22 mouse cellular contexts compared by ENCODE assay signal in genomic region chr10:62076248-62077134, GRCm38 (mm10). TPM values are rescaled to one million over a fixed set of nuclear protein-coding genes. Genes with fewer than 3 reads are reported as not detected.
A peak's percentile ranks its signal among the peaks of the same experiment; 100 is the strongest.
DNase-seq lines count a peak whose midpoint lies in the region; ATAC-seq and TF ChIP-seq lines count a peak whose summit lies in the region.
"Had no signal": no experiment of that assay in that cellular context is flagged by ENCODE, and none has a peak within 500 bp of the region (broad histone marks: within the 10 kb centered on the region; RNA-seq: fewer than 3 reads in every experiment).

No protein-coding gene starts in this region.

- no peak overlapping the region for H3K9ac ChIP-seq in forebrain, embryonic 14.5 days (ENCODE audit: low read length)
- no peak overlapping the region for H3K9ac ChIP-seq in intestine, embryonic 16.5 days (ENCODE audit: low read depth, low read length)
- H3K9ac ChIP-seq: limb, embryonic 13.5 days had no signal

- H3K36me3 ChIP-seq in forebrain, embryonic 14.5 days (ENCODE audit: control insufficient read depth, insufficient read depth, low read length): no peaks in the 10 kb centered on the region
- no peaks in the 10 kb centered on the region for H3K36me3 ChIP-seq in forebrain, embryonic 10.5 days (replicated peaks)
- H3K36me3 ChIP-seq in intestine, embryonic 16.5 days (ENCODE audit: control insufficient read depth, insufficient read depth, low read length): no peaks in the 10 kb centered on the region
- H3K36me3 ChIP-seq: limb, embryonic 13.5 days had no signal

- H3K27ac ChIP-seq in forebrain, embryonic 14.5 days (ENCODE audit: low read depth, low read length): no peak overlapping the region
- H3K27ac ChIP-seq in forebrain, embryonic 10.5 days: no peak overlapping the region
- no peak overlapping the region for H3K27ac ChIP-seq in intestine, embryonic 16.5 days (ENCODE audit: low read length)
- H3K27ac ChIP-seq: gastrocnemius, adult 2 months; hindbrain, postnatal 0 days; left cerebral cortex, adult 2 months; limb, embryonic 13.5 days had no signal

- WGBS in forebrain, embryonic 14.5 days: 64% methylated on average over 11 of the region's 11 CpGs
- 91% methylated on average over 11 of the region's 11 CpGs for WGBS in forebrain, embryonic 10.5 days
- 33% methylated on average over 11 of the region's 11 CpGs for WGBS in intestine, embryonic 16.5 days

- no peak for TF ChIP-seq POLR2A in brain, embryonic 14.5 days (IDR thresholded peaks at IDR 0.05; ENCODE audit: borderline replicate concordance, extremely low read depth, insufficient read depth, insufficient read length, poor library complexity, severe bottlenecking)

- peak; percentile 74 for DNase-seq in forebrain, embryonic 14.5 days (ENCODE audit: low spot score)
- no peak for DNase-seq in forebrain, embryonic 10.5 days (ENCODE audit: extremely low spot score, low spot score)
- DNase-seq in brain, embryonic 14.5 days (ENCODE audit: low read depth): peak; percentile 69
- DNase-seq in lung, postnatal 25 days (ENCODE audit: low spot score): peak; percentile 46
- DNase-seq in left cerebral cortex, postnatal 36 days (ENCODE audit: low spot score in 2 of 2): no peak
- DNase-seq in adrenal gland, adult 18-20 months (ENCODE audit: low spot score in 2 of 2): no peak
- no peak for DNase-seq in embryo, embryonic 11 days
- DNase-seq: B cell, adult 2 months; cerebellum, postnatal 25 days; gastrocnemius, adult 2 months; heart, adult 18-20 months; heart, postnatal 4 days; right cerebral cortex, postnatal 14 days; thymus, postnatal 36 days had no signal

- H3K27me3 ChIP-seq in forebrain, embryonic 14.5 days (replicated peaks; ENCODE audit: control insufficient read depth, insufficient read depth, low read length): no peaks in the 10 kb centered on the region
- no peaks in the 10 kb centered on the region for H3K27me3 ChIP-seq in forebrain, embryonic 10.5 days (ENCODE audit: poor library complexity, severe bottlenecking)
- H3K27me3 ChIP-seq in intestine, embryonic 16.5 days (replicated peaks; ENCODE audit: control insufficient read depth, insufficient read depth, low read length): no peaks in the 10 kb centered on the region
- H3K27me3 ChIP-seq: limb, embryonic 13.5 days had no signal

- 0 out of 2 replicates have a peak, but pooled peaks cover 3% of the 10 kb centered on the region for H3K9me3 ChIP-seq in forebrain, embryonic 14.5 days (replicated peaks; ENCODE audit: control insufficient read depth, low read length)
- peaks cover 24% of the 10 kb centered on the region for H3K9me3 ChIP-seq in forebrain, embryonic 10.5 days
- H3K9me3 ChIP-seq in intestine, embryonic 16.5 days (ENCODE audit: control insufficient read depth, low read length): no peaks in the 10 kb centered on the region

- H3K4me3 ChIP-seq in forebrain, embryonic 14.5 days (ENCODE audit: low read depth, low read length): no peak overlapping the region
- H3K4me3 ChIP-seq in forebrain, embryonic 10.5 days: no peak overlapping the region
- H3K4me3 ChIP-seq in intestine, embryonic 16.5 days (ENCODE audit: low read length): no peak overlapping the region
- H3K4me3 ChIP-seq: gastrocnemius, adult 2 months; left cerebral cortex, adult 2 months; limb, embryonic 13.5 days had no signal

- ATAC-seq in forebrain, embryonic 14.5 days: no peak; the same call in 1 of the 2 replicates
- peak; percentile 44; the same call in 1 of the 2 replicates for ATAC-seq in intestine, embryonic 16.5 days
- ATAC-seq: hindbrain, postnatal 0 days had no signal

- TF ChIP-seq CTCF in brain, embryonic 14.5 days (IDR thresholded peaks at IDR 0.05; ENCODE audit: borderline replicate concordance, extremely low read depth, insufficient read depth, insufficient read length): no peak

- intact Hi-C loops in left cerebral cortex, postnatal 36 days (cut with DNase I): no loop called here

- no peaks in the 10 kb centered on the region for H3K4me1 ChIP-seq in forebrain, embryonic 14.5 days (ENCODE audit: control insufficient read depth, insufficient read depth, low read length)
- H3K4me1 ChIP-seq in forebrain, embryonic 10.5 days: no peaks in the 10 kb centered on the region
- no peaks in the 10 kb centered on the region for H3K4me1 ChIP-seq in intestine, embryonic 16.5 days (ENCODE audit: control insufficient read depth, insufficient read depth, low read length)
- H3K4me1 ChIP-seq: limb, embryonic 13.5 days had no signal

- no peak overlapping the region for H3K4me2 ChIP-seq in forebrain, embryonic 14.5 days (ENCODE audit: low read length)
- H3K4me2 ChIP-seq in intestine, embryonic 16.5 days (ENCODE audit: low read depth, low read length): no peak overlapping the region
- H3K4me2 ChIP-seq: limb, embryonic 13.5 days had no signal

RNA-seq across cellular contexts. Expression of gene Neurog3, which starts 56.4 kb away (rescaled TPM):
- polyA plus RNA-seq in forebrain, embryonic 14.5 days (2014; fragmentation: Nextera tagmentation; extraction: Ambion mirVana): 0.29 and 0.45 TPM in 2 replicates
- 0.24 and 1.3 TPM in 2 replicates for polyA plus RNA-seq in forebrain, embryonic 10.5 days (2016; fragmentation: Nextera tagmentation; extraction: Ambion mirVana)
- polyA plus RNA-seq in brain, embryonic 14.5 days (2012; rRNA removed): 0.07 and 0.43 TPM in 2 replicates
- polyA plus RNA-seq in intestine, embryonic 16.5 days (2015; fragmentation: Nextera tagmentation; extraction: Ambion mirVana): 6.1 and 6.3 TPM in 2 replicates
- total RNA-seq in left cerebral cortex, postnatal 36 days (2021): not detected
- total RNA-seq in adrenal gland, adult 18-20 months (2021): not detected
- total RNA-seq: adrenal gland, postnatal 4 days; gastrocnemius, adult 2 months; heart, adult 18-20 months; heart, postnatal 4 days; hindbrain, postnatal 0 days; left cerebral cortex, adult 2 months; midbrain, postnatal 0 days had no signal
- polyA plus RNA-seq: heart, embryonic 14.5 days; hindbrain, postnatal 0 days; kidney, embryonic 14.5 days; limb, embryonic 13.5 days; midbrain, postnatal 0 days had no signal

Comparison
In these comparisons a context has a peak if more than half of its experiments do, and no peak if none do; other contexts are left out.
1. DNase-seq: peak in forebrain, embryonic 14.5 days (single experiment), brain, embryonic 14.5 days (single experiment) and lung, postnatal 25 days (single experiment); none in forebrain, embryonic 10.5 days (single experiment), left cerebral cortex, postnatal 36 days (0 of 2), adrenal gland, adult 18-20 months (0 of 2) and embryo, embryonic 11 days (single experiment).